Comparison of ENCODE assay signal across 18 mouse cellular contexts in genomic region chr1:159614062-159614601, GRCm38 (mm10).
DNase-seq lines count a peak whose midpoint lies in the region; ATAC-seq lines count a peak whose summit lies in the region.
"Had no signal": no experiment of that assay in that cellular context is flagged by ENCODE, and none has a peak within 500 bp of the region (broad histone marks: within the 10 kb centered on the region; RNA-seq: fewer than 3 reads in every experiment).

No protein-coding gene starts in this region.

- H3K4me3 ChIP-seq in hindbrain, embryonic 13.5 days = no peak overlapping the region
- no peak overlapping the region for H3K4me3 ChIP-seq in hindbrain, embryonic 10.5 days
- no peak overlapping the region for H3K4me3 ChIP-seq in neural tube, embryonic 13.5 days
- H3K4me3 ChIP-seq in hindbrain, embryonic 16.5 days (ENCODE audit: low read length) = no peak overlapping the region
- H3K4me3 ChIP-seq in neural tube, embryonic 15.5 days (replicated peaks) = no peak overlapping the region
- no peak overlapping the region for H3K4me3 ChIP-seq in kidney, embryonic 16.5 days (ENCODE audit: low read length)
- H3K4me3 ChIP-seq: embryonic facial prominence, embryonic 10.5 days; limb, embryonic 13.5 days had no signal

- no peaks in the 10 kb centered on the region for H3K9me3 ChIP-seq in hindbrain, embryonic 13.5 days
- no peaks in the 10 kb centered on the region for H3K9me3 ChIP-seq in hindbrain, embryonic 10.5 days
- no peaks in the 10 kb centered on the region for H3K9me3 ChIP-seq in neural tube, embryonic 13.5 days
- H3K9me3 ChIP-seq in hindbrain, embryonic 16.5 days (ENCODE audit: control insufficient read depth, low read length) = no peaks in the 10 kb centered on the region
- H3K9me3 ChIP-seq in neural tube, embryonic 15.5 days (replicated peaks) = no peaks in the 10 kb centered on the region
- no peaks in the 10 kb centered on the region for H3K9me3 ChIP-seq in kidney, embryonic 16.5 days (ENCODE audit: low read length)
- H3K9me3 ChIP-seq: embryonic facial prominence, embryonic 10.5 days; limb, embryonic 13.5 days had no signal

- H3K36me3 ChIP-seq in hindbrain, embryonic 13.5 days = no peaks in the 10 kb centered on the region
- no peaks in the 10 kb centered on the region for H3K36me3 ChIP-seq in hindbrain, embryonic 10.5 days
- no peaks in the 10 kb centered on the region for H3K36me3 ChIP-seq in neural tube, embryonic 13.5 days
- H3K36me3 ChIP-seq in hindbrain, embryonic 16.5 days (ENCODE audit: control insufficient read depth, insufficient read depth, low read length) = no peaks in the 10 kb centered on the region
- no peaks in the 10 kb centered on the region for H3K36me3 ChIP-seq in neural tube, embryonic 15.5 days
- H3K36me3 ChIP-seq in kidney, embryonic 16.5 days (ENCODE audit: insufficient read depth, low read length) = no peaks in the 10 kb centered on the region
- H3K36me3 ChIP-seq: embryonic facial prominence, embryonic 10.5 days; limb, embryonic 13.5 days had no signal

- WGBS in hindbrain, embryonic 13.5 days = 80% methylated on average over 6 of the region's 6 CpGs
- WGBS in hindbrain, embryonic 10.5 days = 78% methylated on average over 6 of the region's 6 CpGs
- 77% methylated on average over 6 of the region's 6 CpGs for WGBS in neural tube, embryonic 13.5 days
- 79% methylated on average over 6 of the region's 6 CpGs for WGBS in hindbrain, embryonic 16.5 days
- 82% methylated on average over 6 of the region's 6 CpGs for WGBS in neural tube, embryonic 15.5 days
- WGBS in kidney, embryonic 16.5 days = 70% methylated on average over 6 of the region's 6 CpGs

- H3K27ac ChIP-seq in hindbrain, embryonic 13.5 days = peak overlapping the region; percentile 86; the same call in 1 of the 2 replicates
- H3K27ac ChIP-seq in hindbrain, embryonic 10.5 days = no peak overlapping the region
- 0 out of 2 replicates have a peak overlapping the region, but pooled peaks have one; percentile 76 for H3K27ac ChIP-seq in neural tube, embryonic 13.5 days (replicated peaks)
- H3K27ac ChIP-seq in hindbrain, embryonic 16.5 days (ENCODE audit: low read depth, low read length) = no peak overlapping the region; the same call in 1 of the 2 replicates
- 0 out of 2 replicates have a peak overlapping the region, but pooled peaks have one; percentile 67 for H3K27ac ChIP-seq in neural tube, embryonic 15.5 days (replicated peaks)
- no peak overlapping the region for H3K27ac ChIP-seq in kidney, embryonic 16.5 days (ENCODE audit: low read length)
- H3K27ac ChIP-seq: embryonic facial prominence, embryonic 10.5 days; kidney, postnatal 0 days; limb, embryonic 13.5 days; liver, embryonic 14.5 days had no signal

- no peaks in the 10 kb centered on the region for H3K27me3 ChIP-seq in hindbrain, embryonic 13.5 days
- H3K27me3 ChIP-seq in hindbrain, embryonic 10.5 days (ENCODE audit: insufficient read depth, poor library complexity, severe bottlenecking) = no peaks in the 10 kb centered on the region
- H3K27me3 ChIP-seq in neural tube, embryonic 13.5 days = no peaks in the 10 kb centered on the region
- H3K27me3 ChIP-seq in hindbrain, embryonic 16.5 days (replicated peaks; ENCODE audit: control insufficient read depth, insufficient read depth, low read length) = no peaks in the 10 kb centered on the region
- H3K27me3 ChIP-seq in neural tube, embryonic 15.5 days (replicated peaks) = no peaks in the 10 kb centered on the region
- no peaks in the 10 kb centered on the region for H3K27me3 ChIP-seq in kidney, embryonic 16.5 days (ENCODE audit: insufficient read depth, low read length)
- H3K27me3 ChIP-seq: limb, embryonic 13.5 days had no signal

- no peak overlapping the region for H3K9ac ChIP-seq in hindbrain, embryonic 13.5 days
- H3K9ac ChIP-seq in neural tube, embryonic 13.5 days = no peak overlapping the region
- H3K9ac ChIP-seq in hindbrain, embryonic 16.5 days (ENCODE audit: low read depth, low read length) = no peak overlapping the region
- no peak overlapping the region for H3K9ac ChIP-seq in neural tube, embryonic 15.5 days (replicated peaks)
- H3K9ac ChIP-seq in kidney, embryonic 16.5 days (replicated peaks; ENCODE audit: low read length) = no peak overlapping the region
- H3K9ac ChIP-seq: limb, embryonic 13.5 days; liver, embryonic 14.5 days had no signal

- H3K4me2 ChIP-seq in hindbrain, embryonic 13.5 days = peak overlapping the region; percentile 42; the same call in 1 of the 2 replicates
- no peak overlapping the region for H3K4me2 ChIP-seq in neural tube, embryonic 13.5 days
- H3K4me2 ChIP-seq in hindbrain, embryonic 16.5 days (ENCODE audit: low read length) = peak overlapping the region; percentile 42; the same call in 1 of the 2 replicates
- peak overlapping the region; percentile 40; the same call in 1 of the 2 replicates for H3K4me2 ChIP-seq in neural tube, embryonic 15.5 days
- H3K4me2 ChIP-seq in kidney, embryonic 16.5 days (replicated peaks; ENCODE audit: low read depth, low read length) = no peak overlapping the region
- H3K4me2 ChIP-seq: limb, embryonic 13.5 days had no signal

- DNase-seq in hindbrain, embryonic 10.5 days (ENCODE audit: low spot score) = no peak
- no peak for DNase-seq in neural tube, embryonic 10.5 days (ENCODE audit: extremely low spot score, low spot score)
- DNase-seq: cerebellum, adult 8-10 months; gastrocnemius, postnatal 10 days; heart, adult 18-20 months; heart, postnatal 4 days; thymus, adult 18-20 months; thymus, postnatal 4 days had no signal

- ATAC-seq in hindbrain, embryonic 13.5 days (ENCODE audit: low FRiP score) = no peak
- ATAC-seq in neural tube, embryonic 13.5 days (ENCODE audit: low read depth) = no peak; the same call in 1 of the 2 replicates
- peak; percentile 58; the same call in 1 of the 2 replicates for ATAC-seq in hindbrain, embryonic 16.5 days
- no peak for ATAC-seq in neural tube, embryonic 15.5 days (ENCODE audit: low FRiP score)
- ATAC-seq in kidney, embryonic 16.5 days (ENCODE audit: low FRiP score, low TSS enrichment) = no peak
- ATAC-seq: intestine, embryonic 16.5 days had no signal

- peaks cover 24% of the 10 kb centered on the region for H3K4me1 ChIP-seq in hindbrain, embryonic 13.5 days (replicated peaks)
- H3K4me1 ChIP-seq in hindbrain, embryonic 10.5 days (replicated peaks) = peaks cover 11% of the 10 kb centered on the region
- peaks cover 39% of the 10 kb centered on the region for H3K4me1 ChIP-seq in neural tube, embryonic 13.5 days (replicated peaks)
- H3K4me1 ChIP-seq in hindbrain, embryonic 16.5 days (ENCODE audit: control insufficient read depth, insufficient read depth, low read depth, low read length) = peaks cover 14% of the 10 kb centered on the region
- H3K4me1 ChIP-seq in neural tube, embryonic 15.5 days = peaks cover 22% of the 10 kb centered on the region
- no peaks in the 10 kb centered on the region for H3K4me1 ChIP-seq in kidney, embryonic 16.5 days (ENCODE audit: insufficient read depth, low read length)
- H3K4me1 ChIP-seq: limb, embryonic 13.5 days had no signal

Comparison
In these comparisons a context has a peak if more than half of its experiments do, and no peak if none do; other contexts are left out.
1. H3K27ac ChIP-seq: peak in hindbrain, embryonic 13.5 days (single experiment), neural tube, embryonic 13.5 days (single experiment) and neural tube, embryonic 15.5 days (single experiment); none in hindbrain, embryonic 10.5 days (single experiment), hindbrain, embryonic 16.5 days (single experiment) and kidney, embryonic 16.5 days (single experiment).
2. H3K4me2 ChIP-seq: peak in hindbrain, embryonic 13.5 days (single experiment), hindbrain, embryonic 16.5 days (single experiment) and neural tube, embryonic 15.5 days (single experiment); none in neural tube, embryonic 13.5 days (single experiment) and kidney, embryonic 16.5 days (single experiment).